Mouse (Mus musculus): ENCODE measurements around the gene Rubcnl.

Rubcnl gene

GRCm38 (mm10) chr14:75015856-75016714 is at the start of gene Rubcnl:
Rubcnl (plus strand) TSS chr14:75016027.
- DNase-seq (ENCODE audit: low spot score): peak; percentile 95

GRCm38 (mm10) chr14:74972216-74972615 is 43.6 kb upstream of the Rubcnl start:
- no peak for DNase-seq (ENCODE audit: low spot score)

- no peak for DNase-seq (ENCODE audit: low spot score)
These were observed 43.1 kb upstream of the Rubcnl start for GRCm38 (mm10) chr14:74972687-74973086.

DNA sequence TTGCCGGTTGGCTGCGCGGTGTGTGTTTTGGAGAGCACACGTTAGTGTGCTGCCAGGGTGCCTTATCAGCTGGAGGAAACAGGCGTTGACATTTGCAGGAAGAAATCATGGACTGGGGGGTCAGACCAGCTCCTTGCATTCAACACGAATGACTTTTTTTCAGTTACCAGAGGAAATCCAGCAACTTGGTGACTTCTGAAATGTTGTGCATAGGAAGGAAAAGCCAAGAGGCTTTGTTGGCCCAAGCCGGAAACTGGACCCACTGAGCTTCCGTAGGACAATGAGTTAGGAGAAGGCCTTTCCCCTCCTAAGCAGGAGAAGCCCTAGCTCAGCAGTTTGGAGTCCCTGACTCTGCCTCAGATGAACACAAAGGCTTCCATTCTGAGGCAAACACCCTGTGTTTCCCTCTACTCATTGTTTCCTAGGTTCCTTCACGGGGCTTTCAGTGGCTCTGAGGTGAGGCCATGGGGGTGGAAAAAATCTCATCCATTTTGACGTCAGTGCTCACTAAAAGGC is 41.6 kb upstream of the Rubcnl start:
- DNase-seq (ENCODE audit: low spot score): peak; percentile 12

DNA sequence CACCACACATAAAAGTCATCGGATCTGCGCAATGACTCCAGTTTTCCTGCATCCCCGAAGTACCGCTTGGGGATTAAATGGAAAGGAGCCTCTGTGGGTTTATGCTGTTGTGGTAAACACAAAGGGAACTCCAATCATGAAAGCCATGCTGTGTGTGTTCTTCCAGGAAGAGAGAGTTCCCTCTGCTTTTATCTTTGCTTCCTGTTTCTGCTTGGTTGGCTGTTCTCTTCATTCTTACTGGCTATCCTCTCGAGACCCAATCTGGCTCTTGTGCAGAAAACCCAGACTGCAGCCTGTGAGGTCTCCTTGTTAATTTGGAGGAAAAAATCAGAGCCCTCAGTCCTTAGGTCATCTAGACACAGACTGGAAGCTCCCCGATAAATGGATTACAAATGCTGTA is 38.9 kb upstream of the Rubcnl start:
- DNase-seq (ENCODE audit: low spot score): no peak

DNA sequence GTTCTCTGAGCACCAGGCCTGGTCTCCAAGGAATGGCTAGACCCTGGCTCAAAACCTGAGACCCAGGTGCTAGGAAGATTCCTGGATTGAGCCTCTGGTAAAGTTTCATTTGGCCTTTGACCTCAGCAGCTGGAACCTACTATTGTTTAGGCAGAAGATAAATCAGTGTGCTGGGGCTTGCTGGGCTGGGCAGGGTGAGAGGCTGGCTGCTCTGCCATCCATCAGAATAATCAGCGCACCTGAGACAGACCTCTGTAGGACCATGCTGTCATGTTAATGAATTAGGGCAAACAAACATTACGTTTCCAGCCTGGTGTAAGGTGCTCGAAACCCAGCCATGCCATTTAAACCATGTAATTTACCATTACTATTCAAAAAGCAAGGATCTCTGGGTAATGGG is 34.8 kb upstream of the Rubcnl start:
- DNase-seq (ENCODE audit: low spot score): peak; percentile 51

- no peak for DNase-seq (ENCODE audit: low spot score)
These were observed 32.7 kb upstream of the Rubcnl start for GRCm38 (mm10) chr14:74983079-74983478.

GRCm38 (mm10) chr14:74984817-74985391 is 30.9 kb upstream of the Rubcnl start:
- DNase-seq (ENCODE audit: low spot score): no peak

DNA sequence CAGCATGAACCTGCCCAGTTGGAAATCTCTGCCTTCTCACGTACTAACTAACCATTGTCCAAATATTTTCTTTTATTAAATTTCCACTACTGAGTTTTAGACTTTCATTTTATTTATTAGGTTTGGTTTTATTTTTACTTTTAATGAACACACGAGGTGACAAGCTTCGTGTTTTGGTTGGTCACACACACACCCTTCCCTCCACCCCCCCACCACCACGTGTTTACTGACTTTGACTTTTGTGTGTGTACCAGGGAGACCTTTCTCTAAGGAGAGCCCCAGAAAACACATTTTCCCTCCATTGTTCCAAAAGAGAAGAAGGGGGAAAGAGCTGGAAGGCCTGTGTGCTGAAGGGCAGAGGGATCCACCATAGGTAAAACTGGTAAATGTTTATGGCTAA is 30.2 kb upstream of the Rubcnl start:
- DNase-seq (ENCODE audit: low spot score): no peak

- DNase-seq (ENCODE audit: low spot score): peak; percentile 19
These were observed 29.3 kb upstream of the Rubcnl start for GRCm38 (mm10) chr14:74986527-74986926.

DNA sequence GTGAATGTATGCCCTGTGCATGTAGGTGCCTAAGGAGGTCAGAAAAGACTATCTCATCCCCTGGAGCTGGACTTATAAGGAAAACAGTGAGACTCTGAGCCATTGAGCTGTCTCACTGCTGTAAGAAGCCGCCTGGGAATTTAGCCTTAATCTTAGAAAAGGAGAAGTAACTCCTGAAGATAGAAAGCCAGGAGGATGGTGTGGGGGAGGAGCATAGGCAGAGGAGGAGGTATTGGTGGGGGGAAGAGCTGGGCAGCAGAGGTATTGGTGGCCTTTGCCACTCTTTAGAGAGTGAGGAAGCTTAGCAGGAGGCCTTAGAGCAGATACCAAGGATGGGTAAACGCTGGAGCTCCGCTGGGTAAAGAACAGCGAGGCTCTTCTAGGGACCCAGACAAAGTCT is 26.5 kb upstream of the Rubcnl start:
- DNase-seq (ENCODE audit: low spot score): no peak

GRCm38 (mm10) chr14:74989909-74990308 is 25.9 kb upstream of the Rubcnl start:
- DNase-seq (ENCODE audit: low spot score): no peak

GRCm38 (mm10) chr14:74990504-74990903 is 25.3 kb upstream of the Rubcnl start:
- peak; percentile 73 for DNase-seq (ENCODE audit: low spot score)

DNA sequence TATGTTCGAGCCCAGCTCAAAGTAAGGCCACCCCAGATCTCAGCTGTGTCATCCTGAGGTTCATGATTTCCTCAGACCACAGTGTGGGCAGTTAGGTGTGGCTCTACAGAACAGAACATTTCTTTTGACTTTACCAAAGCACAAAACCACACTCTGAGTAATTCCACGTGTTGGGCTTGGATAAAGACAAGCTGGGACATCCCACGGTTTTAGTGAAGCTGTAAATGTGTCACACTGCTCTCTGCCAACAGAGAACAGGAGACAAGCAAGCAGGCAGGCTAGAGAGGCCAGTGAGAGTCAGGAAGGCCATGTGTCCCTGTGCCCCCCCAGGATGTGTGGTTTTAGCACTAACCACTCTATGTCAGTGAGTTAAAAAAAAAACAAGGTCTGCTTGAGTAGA is 19.3 kb upstream of the Rubcnl start:
- no peak for DNase-seq (ENCODE audit: low spot score)

DNA sequence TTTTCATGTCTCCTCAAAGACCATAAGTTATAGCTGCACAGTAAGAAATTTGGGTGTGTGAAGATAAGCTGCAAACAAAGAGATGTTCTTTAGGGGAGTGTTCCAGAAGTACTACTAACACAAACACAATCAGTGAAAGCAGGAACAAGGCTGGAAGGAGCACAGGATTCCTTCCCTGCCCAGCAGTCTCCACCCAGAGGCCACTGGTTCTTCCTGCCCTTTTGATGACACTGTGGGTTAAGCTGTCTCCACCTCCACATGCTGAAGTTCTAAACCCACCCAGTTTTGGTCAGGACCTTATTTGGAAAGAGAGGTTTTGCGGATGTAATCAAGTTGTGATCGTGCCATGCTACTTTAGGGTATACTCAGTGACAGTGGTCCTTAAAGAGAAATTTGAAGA is 18.8 kb upstream of the Rubcnl start:
- DNase-seq (ENCODE audit: low spot score): no peak

DNA sequence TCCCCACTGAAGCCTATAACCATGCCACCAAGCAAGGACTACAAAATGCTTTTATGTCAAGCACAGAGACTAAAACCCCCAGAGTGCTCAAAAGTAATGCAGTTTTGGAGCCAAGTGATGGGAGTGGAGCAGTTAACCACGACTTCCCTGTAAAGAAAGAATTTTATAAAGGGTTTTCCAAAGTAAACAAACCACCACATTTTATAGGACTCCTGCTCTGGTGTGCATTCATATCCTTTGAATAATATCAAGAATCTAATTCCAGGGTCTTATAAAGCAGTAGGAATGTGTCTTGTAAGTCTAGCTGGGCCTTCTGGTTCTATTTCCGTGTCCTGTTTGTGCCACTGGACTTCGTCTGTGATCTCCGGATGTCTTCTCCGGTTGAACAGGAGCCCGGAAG is 14.5 kb upstream of the Rubcnl start:
- no peak for DNase-seq (ENCODE audit: low spot score)

DNA sequence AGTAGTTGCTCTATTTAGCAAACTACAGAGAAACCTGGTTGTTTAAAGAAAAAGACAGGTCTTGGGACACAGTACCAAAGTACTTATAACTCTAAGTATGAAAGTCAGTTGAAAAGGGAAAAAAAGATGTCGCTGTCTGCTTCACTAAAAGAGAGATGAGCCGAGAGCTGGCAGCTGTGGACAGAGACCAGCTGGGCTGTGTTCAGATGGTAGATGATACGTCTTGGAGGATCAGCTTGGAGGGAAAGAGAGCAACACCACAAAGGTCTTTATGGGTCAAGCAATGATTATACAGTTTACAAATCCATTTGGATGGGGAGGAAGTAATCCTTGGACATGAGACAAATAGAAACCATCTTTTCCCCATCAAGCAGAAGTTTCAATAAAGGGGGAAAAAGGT is 12.5 kb upstream of the Rubcnl start:
- no peak for DNase-seq (ENCODE audit: low spot score)

- DNase-seq (ENCODE audit: low spot score): no peak
These were observed 10.2 kb upstream of the Rubcnl start for GRCm38 (mm10) chr14:75005478-75006199.

DNA sequence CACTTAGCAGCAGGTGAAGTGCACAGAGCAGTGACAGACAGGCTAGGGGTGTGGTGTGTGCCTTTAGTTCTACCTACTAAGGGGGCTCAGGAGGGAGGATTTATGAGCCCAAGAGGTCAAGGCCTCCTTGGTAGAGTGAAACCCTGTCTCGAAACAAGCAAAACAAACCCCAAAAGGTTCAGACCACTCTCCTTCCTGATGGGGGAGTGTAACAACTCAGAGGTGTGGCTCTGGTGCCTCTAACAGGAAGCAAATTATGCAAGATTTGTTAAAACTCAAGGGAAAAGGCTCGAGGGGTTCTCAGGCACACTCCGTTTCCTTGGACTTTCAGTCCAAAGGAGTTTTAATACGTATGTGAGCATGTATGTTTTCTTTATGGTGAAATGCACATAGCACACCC is 5.5 kb upstream of the Rubcnl start:
- no peak for DNase-seq (ENCODE audit: low spot score)

DNA sequence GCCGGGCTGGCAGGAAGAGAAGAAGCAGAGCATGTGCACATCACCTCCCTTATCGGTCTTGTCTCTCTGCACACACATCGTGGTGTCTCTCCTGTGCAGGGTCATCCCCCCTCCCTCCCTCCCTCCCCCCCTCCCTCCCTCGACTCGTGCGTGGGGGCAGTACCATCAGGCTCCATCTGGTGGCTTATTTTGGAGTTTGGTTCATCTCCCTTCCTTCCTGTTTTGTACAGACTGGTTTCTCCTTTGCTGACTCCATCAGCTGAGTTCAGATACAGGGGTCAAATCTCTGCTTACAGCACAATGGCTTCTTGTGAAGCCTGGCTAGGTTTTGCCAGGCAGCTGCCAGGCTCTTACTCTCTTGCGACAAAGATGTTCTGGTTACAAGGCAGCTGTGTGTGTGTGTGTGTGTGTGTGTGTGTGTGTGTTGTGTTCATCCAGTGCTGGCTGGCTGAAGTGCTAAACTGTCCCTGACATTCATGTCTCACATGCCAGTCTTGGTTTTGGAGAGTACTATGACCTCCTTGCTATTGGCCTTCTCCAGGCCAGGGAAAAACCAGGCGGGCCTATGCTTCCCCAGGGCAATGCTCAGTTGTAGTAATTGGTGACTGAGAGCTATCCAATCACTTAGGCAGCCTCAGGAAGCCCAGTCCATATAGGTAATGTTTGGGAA is 4.7 kb upstream of the Rubcnl start:
- DNase-seq (ENCODE audit: low spot score): peak; percentile 13

DNA sequence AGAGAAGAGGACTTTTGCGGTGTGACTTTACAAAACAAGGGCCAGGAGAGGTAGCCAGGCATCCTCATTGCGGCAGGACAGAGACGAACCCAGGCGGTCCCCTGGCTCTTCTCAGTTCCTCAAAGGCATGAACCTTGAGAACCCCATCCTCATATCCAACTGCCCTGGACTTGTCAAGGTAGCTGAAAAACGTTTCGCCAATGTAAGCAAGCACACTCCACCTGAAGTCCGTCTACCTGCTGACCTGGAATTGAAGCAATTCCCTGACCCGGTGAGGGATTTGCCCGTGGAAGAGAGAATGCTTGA is 841 bp downstream of the Rubcnl start:
- DNase-seq (ENCODE audit: low spot score): no peak

- DNase-seq (ENCODE audit: low spot score): no peak
These were observed 1.4 kb downstream of the Rubcnl start for GRCm38 (mm10) chr14:75017277-75017676.

Data from embryo, embryonic 10 days (tissue).